Mouse (Mus musculus): Measurements from ENCODE around the gene Trpt1. TPM values are rescaled to one million over a fixed set of nuclear protein-coding genes. Genes with fewer than 3 reads are reported as not detected.

The Trpt1 gene
- polyA plus RNA-seq, 1 experiment, result 5.1 TPM

DNA sequence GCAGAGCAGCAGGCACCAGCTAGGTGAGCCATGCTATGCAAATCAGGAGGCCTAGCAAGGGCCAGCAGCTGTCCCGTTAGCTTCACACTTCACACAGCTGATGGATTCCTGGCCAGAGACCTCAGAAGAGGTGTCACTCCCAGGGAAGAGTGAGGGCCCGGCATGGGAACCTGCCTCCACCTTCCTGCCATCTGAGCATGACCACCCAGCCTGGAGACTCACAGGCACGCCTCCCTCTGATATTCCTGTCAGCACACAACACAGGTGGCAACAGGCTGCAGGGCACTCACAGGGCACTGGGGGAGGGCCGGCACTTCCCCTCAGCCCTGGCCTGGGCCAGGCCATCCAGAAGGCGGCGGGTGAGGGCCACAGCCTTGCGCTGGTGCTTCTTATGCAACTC lies 40.5 kb upstream of the Trpt1 start:
- H3K27ac ChIP-seq (ENCODE audit: insufficient read depth, low read length), result no peak overlapping the region
- H3K4me1 ChIP-seq (ENCODE audit: control insufficient read depth, insufficient read depth, low read length), result peaks cover 7% of the 10 kb centered on the region
- H3K4me3 ChIP-seq (ENCODE audit: insufficient read depth, low read length), result no peak overlapping the region
- TF ChIP-seq CTCF (IDR thresholded peaks at IDR 0.05; ENCODE audit: borderline replicate concordance, insufficient read depth, low read length), result no peak
- TF ChIP-seq POLR2A (IDR thresholded peaks at IDR 0.05; ENCODE audit: low read depth, low read length), result no peak

DNA sequence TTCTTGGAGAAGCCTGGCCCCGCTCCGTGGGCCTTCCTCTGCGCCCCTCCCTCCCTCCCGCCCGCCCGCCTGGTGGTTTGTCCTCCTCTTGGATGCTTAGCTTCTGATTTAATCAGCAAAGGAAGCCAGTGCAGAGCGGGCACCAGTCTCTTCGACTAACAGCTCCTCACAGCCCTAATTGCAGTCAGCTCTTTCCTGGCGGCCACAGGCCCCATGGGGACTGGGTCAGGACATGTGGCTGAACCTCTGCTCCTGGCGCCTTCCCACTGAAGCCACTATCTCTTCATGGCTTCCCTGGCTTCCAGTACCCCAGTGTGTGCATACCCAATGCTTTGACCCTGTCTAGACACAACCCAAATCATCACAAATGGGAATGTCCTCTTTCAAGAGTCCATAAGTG lies 39.5 kb upstream of the Trpt1 start:
- Histone ChIP-seq H3K27ac (ENCODE audit: insufficient read depth, low read length) (no peak overlapping the region), H3K4me1 (ENCODE audit: control insufficient read depth, insufficient read depth, low read length) (peaks cover 7% of the 10 kb centered on the region), H3K4me3 (ENCODE audit: insufficient read depth, low read length) (no peak overlapping the region)
- TF ChIP-seq CTCF (IDR thresholded peaks at IDR 0.05; ENCODE audit: borderline replicate concordance, insufficient read depth, low read length) (no peak), POLR2A (IDR thresholded peaks at IDR 0.05; ENCODE audit: low read depth, low read length) (no peak)

DNA sequence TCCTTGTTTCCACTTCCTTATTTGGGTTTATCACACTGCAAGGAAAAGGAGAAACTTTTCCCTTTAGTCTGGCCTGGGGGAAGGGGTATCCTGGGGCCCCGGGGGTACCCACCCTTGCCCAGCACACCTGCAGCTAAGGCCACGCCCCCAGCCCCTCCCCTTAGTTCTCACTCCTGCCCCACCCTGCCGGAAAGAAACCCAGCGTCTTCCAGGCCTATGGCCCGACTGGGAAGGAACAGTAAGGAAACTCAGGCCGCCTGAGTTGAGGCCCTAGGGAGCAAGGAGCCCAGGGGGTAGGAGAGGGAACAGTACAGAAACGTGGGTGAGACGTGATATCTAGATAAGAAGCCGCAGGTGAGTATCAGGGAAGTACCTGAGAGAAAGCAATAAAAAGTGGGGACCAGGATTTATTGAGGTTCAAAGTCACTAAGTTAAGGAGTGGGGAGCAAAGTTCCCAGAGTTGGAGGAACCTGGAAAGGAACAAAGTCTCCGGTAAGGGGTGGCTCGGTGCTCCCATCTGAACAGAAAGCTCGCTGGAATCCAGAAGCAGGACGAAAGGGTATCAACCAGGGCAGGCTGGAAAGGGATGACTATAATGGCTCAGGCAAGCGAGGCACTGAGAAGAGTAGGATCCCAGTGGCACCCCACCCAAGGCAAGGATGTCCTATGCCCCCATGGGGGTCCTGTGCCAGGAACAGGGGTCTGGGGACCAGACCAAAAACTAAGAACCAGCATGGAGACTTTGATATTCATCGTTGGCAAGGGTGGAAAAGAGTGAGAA lies 27.2 kb upstream of the Trpt1 start:
- Histone ChIP-seq H3K27ac (ENCODE audit: insufficient read depth, low read length) (0 out of 2 replicates have a peak overlapping the region, but pooled peaks have one; percentile 6), H3K4me1 (ENCODE audit: control insufficient read depth, insufficient read depth, low read length) (peaks cover 11% of the 10 kb centered on the region; the same call in 1 of the 2 replicates), H3K4me3 (ENCODE audit: insufficient read depth, low read length) (peak overlapping the region; percentile 76)
- TF ChIP-seq CTCF (IDR thresholded peaks at IDR 0.05; ENCODE audit: borderline replicate concordance, insufficient read depth, low read length) (no peak), POLR2A (IDR thresholded peaks at IDR 0.05; ENCODE audit: low read depth, low read length) (peak; percentile 62; the same call in 1 of the 2 replicates)

- TF ChIP-seq CTCF (IDR thresholded peaks at IDR 0.05; ENCODE audit: borderline replicate concordance, insufficient read depth, low read length), result no peak
- no peak for TF ChIP-seq POLR2A (IDR thresholded peaks at IDR 0.05; ENCODE audit: low read depth, low read length)
- peaks cover 11% of the 10 kb centered on the region; the same call in 1 of the 2 replicates for H3K4me1 ChIP-seq (ENCODE audit: control insufficient read depth, insufficient read depth, low read length)
- H3K4me3 ChIP-seq (ENCODE audit: insufficient read depth, low read length), result peak overlapping the region; percentile 76
- H3K27ac ChIP-seq (ENCODE audit: insufficient read depth, low read length), result no peak overlapping the region
Measured at GRCm38 (mm10) chr19:6969291-6969664, 26.7 kb upstream of the Trpt1 start.

- Histone ChIP-seq H3K4me1 (ENCODE audit: control insufficient read depth, insufficient read depth, low read length) (peaks cover 11% of the 10 kb centered on the region; the same call in 1 of the 2 replicates), H3K27ac (ENCODE audit: insufficient read depth, low read length) (no peak overlapping the region), H3K4me3 (ENCODE audit: insufficient read depth, low read length) (peak overlapping the region; percentile 76)
- TF ChIP-seq CTCF (IDR thresholded peaks at IDR 0.05; ENCODE audit: borderline replicate concordance, insufficient read depth, low read length), result peak; percentile 35; the same call in 1 of the 2 replicates
- TF ChIP-seq POLR2A (IDR thresholded peaks at IDR 0.05; ENCODE audit: low read depth, low read length), result peak; percentile 81
Measured at GRCm38 (mm10) chr19:6969665-6970381, 26.1 kb upstream of the Trpt1 start.

DNA sequence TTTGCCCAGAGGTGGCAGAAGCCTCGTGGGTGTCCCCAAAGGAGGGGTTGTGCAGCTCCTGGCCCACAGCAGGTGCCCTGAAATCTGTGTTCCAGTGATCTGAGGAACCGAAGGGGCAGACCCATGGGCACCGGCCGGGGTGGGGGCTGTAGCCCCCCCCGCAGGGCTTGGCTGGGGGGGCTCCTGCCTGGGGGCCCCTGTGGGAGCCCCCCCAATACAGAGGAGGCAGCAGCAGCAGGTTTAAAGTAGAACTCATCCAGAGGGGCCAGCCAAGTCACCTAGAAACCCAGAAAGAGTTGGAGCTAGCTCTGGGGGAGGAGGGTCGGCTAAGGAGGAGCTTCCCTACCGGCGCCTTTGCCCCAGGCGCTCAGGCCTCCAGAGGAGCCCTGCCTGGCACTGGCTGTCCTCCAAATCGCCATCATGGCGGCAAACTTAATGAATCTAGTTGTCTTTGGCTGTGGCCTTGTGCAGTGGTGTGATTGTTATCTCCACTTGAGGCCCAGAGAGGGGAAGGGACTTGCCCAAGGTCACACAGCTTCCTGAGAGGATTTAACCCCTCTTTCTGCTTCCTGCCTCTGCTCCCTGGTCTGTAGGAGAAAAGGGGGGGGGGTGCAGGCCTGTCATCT lies 25.4 kb upstream of the Trpt1 start:
- Histone ChIP-seq H3K27ac (ENCODE audit: insufficient read depth, low read length) (no peak overlapping the region), H3K4me1 (ENCODE audit: control insufficient read depth, insufficient read depth, low read length) (peaks cover 11% of the 10 kb centered on the region; the same call in 1 of the 2 replicates), H3K4me3 (ENCODE audit: insufficient read depth, low read length) (no peak overlapping the region)
- TF ChIP-seq POLR2A (IDR thresholded peaks at IDR 0.05; ENCODE audit: low read depth, low read length) (no peak), CTCF (IDR thresholded peaks at IDR 0.05; ENCODE audit: borderline replicate concordance, insufficient read depth, low read length) (no peak)

DNA sequence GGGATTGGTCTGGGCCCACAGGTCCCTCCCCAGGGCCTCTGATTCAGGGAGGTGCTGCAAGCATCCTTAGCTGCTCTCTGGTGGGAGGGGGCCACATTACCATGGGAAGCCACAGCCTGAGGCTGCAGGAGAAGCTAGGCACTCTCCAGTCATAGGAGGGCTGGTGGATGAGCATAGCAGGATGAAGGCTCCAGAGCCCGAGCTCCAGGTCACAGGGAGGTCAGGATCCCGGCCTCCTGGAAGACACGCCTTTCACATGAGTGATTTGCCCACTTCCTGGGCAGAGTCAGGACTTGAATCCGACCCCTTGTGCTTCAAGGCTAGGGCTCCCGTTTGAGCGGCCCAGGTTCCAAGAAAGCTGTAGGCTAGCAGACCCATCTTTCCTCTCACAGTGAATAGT lies 24.3 kb upstream of the Trpt1 start:
- H3K4me1 ChIP-seq (ENCODE audit: control insufficient read depth, insufficient read depth, low read length), result peaks cover 11% of the 10 kb centered on the region; the same call in 1 of the 2 replicates
- no peak overlapping the region for H3K27ac ChIP-seq (ENCODE audit: insufficient read depth, low read length)
- no peak overlapping the region for H3K4me3 ChIP-seq (ENCODE audit: insufficient read depth, low read length)
- TF ChIP-seq CTCF (IDR thresholded peaks at IDR 0.05; ENCODE audit: borderline replicate concordance, insufficient read depth, low read length), result no peak
- TF ChIP-seq POLR2A (IDR thresholded peaks at IDR 0.05; ENCODE audit: low read depth, low read length), result no peak

- H3K4me1 ChIP-seq (ENCODE audit: control insufficient read depth, insufficient read depth, low read length), result peaks cover 11% of the 10 kb centered on the region; the same call in 1 of the 2 replicates
- TF ChIP-seq POLR2A (IDR thresholded peaks at IDR 0.05; ENCODE audit: low read depth, low read length) (no peak), CTCF (IDR thresholded peaks at IDR 0.05; ENCODE audit: borderline replicate concordance, insufficient read depth, low read length) (no peak)
- H3K4me3 ChIP-seq (ENCODE audit: insufficient read depth, low read length), result no peak overlapping the region
- H3K27ac ChIP-seq (ENCODE audit: insufficient read depth, low read length), result no peak overlapping the region
Measured at GRCm38 (mm10) chr19:6972247-6972917, 23.5 kb upstream of the Trpt1 start.

GRCm38 (mm10) chr19:6973581-6974190 lies 22.2 kb upstream of the Trpt1 start:
- peak overlapping the region; percentile 61; the same call in 1 of the 2 replicates for H3K27ac ChIP-seq (ENCODE audit: insufficient read depth, low read length)
- H3K4me3 ChIP-seq (ENCODE audit: insufficient read depth, low read length), result peak overlapping the region; percentile 41
- peaks cover 12% of the 10 kb centered on the region; the same call in 1 of the 2 replicates for H3K4me1 ChIP-seq (ENCODE audit: control insufficient read depth, insufficient read depth, low read length)
- TF ChIP-seq POLR2A (IDR thresholded peaks at IDR 0.05; ENCODE audit: low read depth, low read length) (no peak), CTCF (IDR thresholded peaks at IDR 0.05; ENCODE audit: borderline replicate concordance, insufficient read depth, low read length) (no peak)

All from embryonic fibroblast, embryonic 13.5 days (primary cell).